Mouse (Mus musculus) lung, embryonic 14.5 days (tissue): Measurements from ENCODE around the gene Fsd1l. TPM values are rescaled to one million over a fixed set of nuclear protein-coding genes. Genes with fewer than 3 reads are reported as not detected.
"Not testable (repeated sequence)": the region's sequence is repeated elsewhere in the genome, so short reads cannot be mapped to it uniquely, and the experiment has no call there.

Experiments used
- ATAC-seq: fragments of 200-750 bp; cut with Nextera tagmentation; 2 replicates; pipeline ENCODE4 v1.8.0; 2017; ENCODE audit warnings: mild to moderate bottlenecking, moderate TSS enrichment, moderate library complexity; ENCODE audit not compliant: insufficient read depth
- DNase-seq: peaks from one replicate; pipeline ENCODE4 v3.0.0-alpha.2; 2015
- H3K27ac ChIP-seq: fragments of 300-500 bp; sonication (generic); 2 replicates; pipeline ENCODE4 v1.5.1; 2014; ENCODE audit warnings: low read depth, mild to moderate bottlenecking, moderate library complexity
- H3K27me3 ChIP-seq: fragments of 300-500 bp; sonication (generic); 2 replicates; pipeline ENCODE4 v1.6.1; 2014; ENCODE audit warnings: low read length, control low read depth; ENCODE audit not compliant: insufficient read depth
- H3K36me3 ChIP-seq: fragments of 300-500 bp; sonication (generic); 2 replicates; pipeline ENCODE4 v1.6.1; 2014; ENCODE audit warnings: control low read depth; ENCODE audit not compliant: insufficient read depth
- H3K4me1 ChIP-seq: fragments of 300-500 bp; sonication (generic); 2 replicates; pipeline ENCODE4 v1.6.1; 2014; ENCODE audit warnings: antibody characterized with exemption, control low read depth; ENCODE audit not compliant: insufficient read depth
- H3K4me2 ChIP-seq: fragments of 300-500 bp; sonication (generic); 2 replicates; pipeline ENCODE4 v1.6.1; 2014; ENCODE audit warnings: mild to moderate bottlenecking
- H3K4me3 ChIP-seq: fragments of 300-500 bp; sonication (generic); 2 replicates; pipeline ENCODE4 v1.5.1; 2014; ENCODE audit warnings: low read depth, low read length
- H3K9ac ChIP-seq: fragments of 300-500 bp; sonication (generic); 2 replicates; pipeline ENCODE4 v1.6.1; 2014
- H3K9me3 ChIP-seq: fragments of 300-500 bp; sonication (generic); 2 replicates; pipeline ENCODE4 v1.6.1; 2016; ENCODE audit warnings: low read depth, low read length, control low read depth
- CTCF ChIP-seq: IDR thresholded peaks from 2 replicates; pipeline ENCODE4 v1.5.1; 2016; ENCODE audit warnings: antibody characterized with exemption, low read depth
- WGBS: fragments of 180-500 bp; shearing (Covaris S2); extraction: QIAGEN DNeasy Blood & Tissue Kit; methylation state at CpG from one replicate; pipeline ENCODE4 v1.1.7; 2014; 5-methylcytosine and 5-hydroxymethylcytosine counted together
- polyA plus RNA-seq: library from polyadenylated mRNA; unstranded; fragments of >200 nt; fragmentation: Nextera tagmentation; extraction: Ambion mirVana; gene quantifications from 2 replicates; pipeline ENCODE4 v1.2.1, GENCODE M21; 2014

Gene Fsd1l
- polyA plus RNA-seq, 1 experiment from 2014 or later, result 7.4 TPM

GRCm38 (mm10) chr4:53713704-53714050, 82.4 kb downstream of the Fsd1l start, which contains the start of gene Fktn:
TSS of gene Fktn (plus strand) at chr4:53713998.
- H3K4me1 ChIP-seq, result no peaks in the 10 kb centered on the region
- H3K4me2 ChIP-seq, result peak within 1 kb of the TSS; percentile 89
- DNase-seq (no peak), ATAC-seq (peak; percentile 77)
- H3K9me3 ChIP-seq, result no peaks in the 10 kb centered on the region
- WGBS, result 11% methylated on average over 7 of the region's 7 CpGs
- H3K4me3 ChIP-seq, result peak within 1 kb of the TSS; percentile 81
- no peaks in the 10 kb centered on the region for H3K36me3 ChIP-seq
- no peak for TF ChIP-seq CTCF
- peak within 1 kb of the TSS; percentile 90 for H3K9ac ChIP-seq
- H3K27me3 ChIP-seq, result no peaks in the 10 kb centered on the region
- H3K27ac ChIP-seq, result peak within 1 kb of the TSS; percentile 86

- Histone ChIP-seq H3K36me3 (no peaks in the 10 kb centered on the region), H3K9ac (peak overlapping the region; percentile 90), H3K27me3 (no peaks in the 10 kb centered on the region), H3K27ac (peak overlapping the region; percentile 86), H3K4me1 (no peaks in the 10 kb centered on the region), H3K4me3 (peak overlapping the region; percentile 81), H3K9me3 (no peaks in the 10 kb centered on the region), H3K4me2 (peak overlapping the region; percentile 89)
- ATAC-seq (peak; percentile 94), DNase-seq (peak; percentile 99)
- WGBS, result 16% methylated on average over 58 of the region's 58 CpGs
- no peak for TF ChIP-seq CTCF
These were observed 83.0 kb downstream of the Fsd1l start for GRCm38 (mm10) chr4:53714051-53714814.

GRCm38 (mm10) chr4:53715977-53716376, 84.7 kb downstream of the Fsd1l start:
- Histone ChIP-seq H3K27ac (no peak overlapping the region), H3K36me3 (peaks cover 3% of the 10 kb centered on the region; the same call in 1 of the 2 replicates), H3K9ac (no peak overlapping the region), H3K4me3 (no peak overlapping the region), H3K4me2 (no peak overlapping the region), H3K4me1 (no peaks in the 10 kb centered on the region), H3K27me3 (no peaks in the 10 kb centered on the region), H3K9me3 (no peaks in the 10 kb centered on the region)
- ATAC-seq (no peak), DNase-seq (no peak)
- TF ChIP-seq CTCF, result peak; percentile 43; the same call in 1 of the 2 replicates

- DNase-seq, result peak; percentile 18
- WGBS, result 49% methylated on average over 4 of the region's 4 CpGs
These were observed 86.3 kb downstream of the Fsd1l start for GRCm38 (mm10) chr4:53717546-53717945.

GRCm38 (mm10) chr4:53718261-53718660, 87.0 kb downstream of the Fsd1l start:
- WGBS, result 68% methylated on average over 5 of the region's 5 CpGs

More at GRCm38 (mm10) chr4:53717546-53717945, 86.3 kb downstream of the Fsd1l start:
- no peak for TF ChIP-seq CTCF
- Histone ChIP-seq H3K4me2 (no peak overlapping the region), H3K36me3 (peaks cover 14% of the 10 kb centered on the region; the same call in 1 of the 2 replicates), H3K4me3 (no peak overlapping the region), H3K9me3 (no peaks in the 10 kb centered on the region), H3K9ac (no peak overlapping the region), H3K4me1 (no peaks in the 10 kb centered on the region), H3K27me3 (no peaks in the 10 kb centered on the region), H3K27ac (no peak overlapping the region)
- ATAC-seq, result no peak

GRCm38 (mm10) chr4:53722506-53722905, 91.2 kb downstream of the Fsd1l start:
- 93% methylated on average over 4 of the region's 4 CpGs for WGBS
- ATAC-seq, result no peak
- H3K4me1 ChIP-seq, result no peaks in the 10 kb centered on the region

More at GRCm38 (mm10) chr4:53718261-53718660, 87.0 kb downstream of the Fsd1l start:
- DNase-seq (no peak), ATAC-seq (no peak)
- Histone ChIP-seq H3K4me3 (no peak overlapping the region), H3K9me3 (no peaks in the 10 kb centered on the region), H3K4me2 (no peak overlapping the region), H3K4me1 (no peaks in the 10 kb centered on the region), H3K9ac (no peak overlapping the region), H3K27ac (no peak overlapping the region), H3K27me3 (no peaks in the 10 kb centered on the region), H3K36me3 (peaks cover 15% of the 10 kb centered on the region; the same call in 1 of the 2 replicates)
- no peak for TF ChIP-seq CTCF

GRCm38 (mm10) chr4:53726100-53726499, 94.8 kb downstream of the Fsd1l start:
- H3K4me3 ChIP-seq, ATAC-seq, H3K9ac ChIP-seq, H3K27me3 ChIP-seq, H3K27ac ChIP-seq, H3K4me1 ChIP-seq, H3K9me3 ChIP-seq, DNase-seq, H3K4me2 ChIP-seq: not testable (repeated sequence)
- WGBS, result 85% methylated on average over 2 of the region's 2 CpGs
- H3K36me3 ChIP-seq, result peaks cover 44% of the 10 kb centered on the region

More at GRCm38 (mm10) chr4:53722506-53722905, 91.2 kb downstream of the Fsd1l start:
- no peak overlapping the region for H3K9ac ChIP-seq
- H3K9me3 ChIP-seq, result no peaks in the 10 kb centered on the region
- H3K27me3 ChIP-seq, result no peaks in the 10 kb centered on the region
- no peak overlapping the region for H3K4me3 ChIP-seq
- no peak overlapping the region for H3K27ac ChIP-seq
- H3K4me2 ChIP-seq, result no peak overlapping the region
- no peak for TF ChIP-seq CTCF
- H3K36me3 ChIP-seq, result peaks cover 30% of the 10 kb centered on the region; the same call in 1 of the 2 replicates
- no peak for DNase-seq
